Mouse (Mus musculus) thymus, postnatal 10 days (tissue): ENCODE results near the gene Krt88.

ENCODE experiments used
- DNase-seq, 2 experiments: peaks; one replicate each; pipeline ENCODE4 v3.0.0; 2021; ENCODE audit warnings: low spot score in 2 of 2

Gene Krt88

GRCm38 (mm10) chr15:101479007-101479665 is 31.6 kb downstream of the Krt88 start:
- DNase-seq = peak; percentile 69 to 82

- no peak for DNase-seq
These were observed 32.1 kb downstream of the Krt88 start for GRCm38 (mm10) chr15:101479666-101480060.

DNA sequence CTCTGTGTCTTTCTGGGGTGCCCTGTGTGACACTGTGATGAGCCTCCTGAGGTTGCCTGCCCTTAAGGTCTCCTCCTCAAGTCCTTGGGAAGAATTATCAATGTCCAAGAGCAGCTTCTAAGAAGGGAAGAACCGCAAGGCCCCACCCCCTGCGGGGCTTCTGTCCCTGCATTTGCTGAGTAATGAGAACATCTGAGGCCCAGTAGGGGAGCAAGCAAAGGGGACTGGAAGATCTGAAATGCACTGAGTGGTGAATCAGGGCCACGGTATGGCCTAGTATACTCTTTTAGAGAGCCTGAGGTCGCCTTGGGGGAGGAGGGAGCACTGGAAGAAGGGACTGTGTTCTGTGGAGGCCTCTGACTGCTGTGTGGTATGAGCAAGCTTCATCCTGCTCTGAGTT is 34.5 kb downstream of the Krt88 start:
- no peak for DNase-seq

DNA sequence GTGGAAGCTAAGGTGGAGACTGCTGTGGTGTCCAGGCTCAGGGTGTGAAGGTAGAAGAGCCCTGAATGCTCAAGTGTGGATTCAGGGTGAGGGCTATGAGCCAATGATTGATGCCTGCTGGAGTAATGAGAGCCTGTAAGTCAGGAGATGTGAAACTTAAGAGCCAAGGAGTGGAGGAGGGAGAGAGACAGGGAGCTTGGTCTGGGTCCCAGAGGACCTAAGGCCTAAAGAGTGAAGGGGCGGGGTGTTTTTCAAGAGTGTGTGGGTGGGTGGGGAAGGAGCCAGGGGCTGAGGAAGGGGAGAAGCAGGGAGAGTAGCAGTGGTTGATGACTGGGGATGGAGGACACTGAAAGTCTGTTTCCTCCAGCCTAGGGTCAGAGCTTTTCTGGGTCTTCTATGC is 36.1 kb downstream of the Krt88 start:
- no peak for DNase-seq

- no peak for DNase-seq
These were observed 37.4 kb downstream of the Krt88 start for GRCm38 (mm10) chr15:101484939-101485338.

DNA sequence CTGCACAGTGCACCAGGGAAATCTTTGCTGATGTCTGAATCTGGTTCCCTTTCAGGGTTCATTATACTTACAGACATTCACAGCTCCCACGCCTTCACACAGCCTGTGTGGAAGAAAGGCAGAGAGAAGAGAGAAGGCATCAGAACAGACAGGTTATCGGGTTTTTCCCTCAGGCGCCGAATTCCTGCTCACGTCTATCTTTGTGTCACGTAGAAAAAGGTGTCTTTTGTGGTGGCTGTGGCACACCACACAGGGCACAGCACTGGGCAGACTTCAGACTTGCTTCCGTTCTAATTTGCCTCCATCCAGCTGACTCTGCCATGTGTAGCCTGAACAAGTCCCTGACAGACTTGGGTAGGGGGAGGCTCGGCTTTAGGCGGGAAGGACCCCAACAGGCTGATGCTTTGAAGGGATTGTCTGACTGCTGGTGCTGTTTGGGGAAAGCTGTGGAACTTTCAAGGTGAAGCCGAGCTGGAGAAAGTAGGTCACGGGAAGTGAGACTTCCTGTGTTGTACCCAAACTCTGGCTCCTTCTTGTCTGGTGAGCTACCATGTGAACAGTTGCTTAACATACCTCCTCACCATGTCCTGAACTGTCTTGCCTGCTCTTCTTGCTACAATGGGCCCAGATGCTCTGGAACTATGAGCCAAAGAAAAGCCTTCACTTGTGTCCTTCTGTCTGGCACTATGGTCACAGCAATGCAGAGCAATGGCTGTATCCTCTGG is 38.5 kb downstream of the Krt88 start:
- peak; percentile 23 to 40 for DNase-seq

DNA sequence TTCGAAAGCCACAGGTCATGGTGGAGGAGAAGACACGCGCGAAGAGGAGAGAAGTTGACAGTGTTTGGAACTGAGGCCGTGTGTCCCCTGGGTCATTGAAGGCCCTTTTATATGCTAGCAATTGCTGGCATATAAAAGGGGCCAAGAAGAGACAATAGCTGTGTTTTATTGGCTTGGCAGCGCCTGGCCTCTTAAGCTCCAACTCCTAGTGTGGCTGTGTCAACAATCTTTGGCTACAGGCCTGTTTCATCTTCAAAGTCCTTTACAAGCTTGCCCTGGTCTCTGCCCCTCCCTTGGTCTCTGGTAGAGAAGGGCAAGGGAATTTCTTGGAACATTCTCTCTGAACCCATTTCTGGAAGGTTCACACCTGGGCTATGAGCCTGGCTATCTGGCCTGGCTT is 43.9 kb downstream of the Krt88 start, which contains the start of gene Krt83:
Krt83 (minus strand) TSS at position 82 of the 400 bp plus-strand sequence.
- no peak for DNase-seq

DNA sequence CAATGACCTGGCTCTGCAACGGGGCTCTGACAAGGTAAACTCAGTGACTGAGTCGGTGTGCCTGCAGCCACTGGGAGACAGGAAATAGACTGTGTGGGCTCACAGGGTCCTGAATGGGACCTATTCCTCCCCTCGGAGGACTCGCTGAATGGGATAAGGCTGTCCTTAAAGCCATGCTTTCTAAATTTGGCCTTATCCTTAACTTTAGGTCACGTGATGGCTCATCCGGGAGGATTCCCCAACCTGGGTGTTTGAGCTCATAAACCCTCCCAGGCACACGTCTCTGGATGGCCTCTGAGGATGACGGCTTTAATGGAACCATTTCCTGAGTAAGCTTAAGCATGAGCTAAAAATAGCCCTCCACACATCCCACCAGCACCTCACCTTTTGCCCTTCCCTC is 45.2 kb downstream of the Krt88 start:
- no peak for DNase-seq

GRCm38 (mm10) chr15:101493713-101494112 is 46.2 kb downstream of the Krt88 start:
- DNase-seq = no peak

DNA sequence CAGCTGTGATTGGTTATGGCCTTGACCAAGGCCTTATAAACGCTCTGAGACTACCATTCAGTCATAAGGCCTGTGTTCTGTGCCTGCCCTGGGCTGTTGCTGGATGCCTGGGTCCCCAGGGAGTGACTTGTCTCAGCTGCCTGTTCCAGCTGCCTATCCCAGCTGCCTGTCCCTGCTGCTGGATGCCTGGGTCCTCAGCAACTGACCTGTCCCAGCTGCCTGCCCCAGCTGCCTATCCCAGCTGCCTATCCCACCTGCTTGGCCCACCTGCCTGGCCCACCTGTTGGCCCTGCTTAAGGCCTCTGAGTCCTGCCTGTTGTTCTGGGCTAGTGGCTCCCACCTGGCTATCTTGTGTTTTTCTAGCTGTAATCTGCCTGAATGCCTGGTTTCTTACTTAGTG is 46.7 kb downstream of the Krt88 start:
- no peak for DNase-seq

DNA sequence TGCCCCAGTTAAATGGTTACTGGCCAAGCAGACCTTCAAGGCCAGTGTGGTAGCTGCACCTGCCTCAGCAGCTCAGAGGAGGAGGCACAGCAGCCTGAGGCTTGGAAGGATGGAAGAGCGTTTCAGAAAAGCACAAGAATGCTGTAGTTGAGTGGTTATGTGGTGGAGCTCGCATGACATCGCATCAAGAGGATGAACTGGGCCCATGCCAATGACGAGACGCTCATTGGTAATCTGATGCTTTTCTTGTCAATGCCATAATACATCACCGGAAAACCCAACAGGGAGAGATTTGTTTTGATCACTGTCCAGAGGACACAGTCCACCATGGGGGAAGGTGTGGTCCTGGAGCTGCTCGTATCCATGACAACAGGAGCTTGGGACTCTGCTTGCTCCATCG is 47.7 kb downstream of the Krt88 start:
- DNase-seq = no peak

DNA sequence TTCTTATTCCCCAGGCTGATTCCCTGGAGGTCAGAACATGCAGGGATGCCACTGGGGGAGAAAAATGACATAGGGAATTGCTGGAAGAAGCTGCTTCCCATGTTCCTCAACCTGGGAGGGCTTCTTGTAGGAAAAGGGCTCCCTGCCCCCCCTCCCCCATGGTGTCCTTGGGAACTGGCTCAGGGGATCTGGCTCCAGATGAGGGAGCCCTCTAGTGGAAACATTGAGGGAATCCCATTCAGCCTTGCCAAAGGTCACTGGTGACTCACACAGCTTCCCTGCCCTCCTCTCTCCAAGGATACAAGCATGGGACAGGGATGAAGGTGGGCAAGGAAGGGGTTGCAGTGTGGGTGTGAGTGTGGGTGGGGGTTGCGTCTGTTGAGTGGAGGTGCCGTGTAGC is 49.6 kb downstream of the Krt88 start:
- no peak for DNase-seq
